Mouse (Mus musculus) central nervous system, embryonic 14 days (tissue): ENCODE measurements around the gene Gm8653. TPM values are rescaled to one million over a fixed set of nuclear protein-coding genes. Genes with fewer than 3 reads are reported as not detected.

Source experiments
- polyA plus RNA-seq: library from polyadenylated mRNA; depleted of rRNA; stranded (reverse); fragments of >200 nt; gene quantifications from 2 replicates; pipeline ENCODE4 v1.2.3, GENCODE M21; 2012; rRNA removed

Gene Gm8653
- polyA plus RNA-seq, result not detected in 2 replicates

DNA sequence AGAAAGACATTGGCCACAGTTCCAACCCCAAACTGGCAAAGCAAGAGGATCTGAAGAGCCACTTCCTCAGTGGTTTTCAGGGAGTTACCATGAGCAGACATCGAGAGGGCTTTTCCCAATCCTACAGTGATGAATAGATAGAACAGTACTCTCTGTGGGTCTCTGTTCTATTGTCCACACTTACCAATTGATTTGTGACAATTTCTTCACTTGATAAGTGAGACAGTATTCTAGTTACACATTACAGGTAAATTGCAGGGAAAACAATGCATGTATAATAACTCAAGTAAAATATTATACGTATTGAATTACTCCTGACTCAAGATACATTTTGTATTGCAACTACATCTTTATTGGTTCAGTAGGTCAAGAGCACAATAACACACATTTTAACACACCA, at the start of gene Gm8653:
Gene Gm8653 (minus strand): TSS at position 101 of the 400 bp plus-strand sequence.

DNA sequence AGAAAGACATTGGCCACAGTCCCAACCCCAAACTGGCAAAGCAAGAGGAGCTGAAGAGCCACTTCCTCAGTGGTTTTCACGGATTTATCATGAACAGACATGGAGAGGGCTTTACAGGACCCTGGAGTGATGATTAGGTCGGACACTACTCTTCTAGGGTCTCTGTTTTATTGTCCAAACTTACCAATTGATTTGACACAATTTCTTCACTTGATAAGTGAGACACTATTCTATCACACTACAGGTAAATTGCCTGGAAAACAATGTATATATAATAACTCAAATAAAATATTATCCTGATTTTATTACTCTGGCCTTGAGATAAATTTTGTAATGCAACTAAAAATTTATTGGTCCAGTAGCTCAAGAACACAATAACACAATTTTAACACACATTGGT, 28.3 kb upstream of the Gm8653 start, which contains the start of gene Gm8453:
Gene Gm8453 (minus strand): TSS at position 101 of the 400 bp plus-strand sequence.

DNA sequence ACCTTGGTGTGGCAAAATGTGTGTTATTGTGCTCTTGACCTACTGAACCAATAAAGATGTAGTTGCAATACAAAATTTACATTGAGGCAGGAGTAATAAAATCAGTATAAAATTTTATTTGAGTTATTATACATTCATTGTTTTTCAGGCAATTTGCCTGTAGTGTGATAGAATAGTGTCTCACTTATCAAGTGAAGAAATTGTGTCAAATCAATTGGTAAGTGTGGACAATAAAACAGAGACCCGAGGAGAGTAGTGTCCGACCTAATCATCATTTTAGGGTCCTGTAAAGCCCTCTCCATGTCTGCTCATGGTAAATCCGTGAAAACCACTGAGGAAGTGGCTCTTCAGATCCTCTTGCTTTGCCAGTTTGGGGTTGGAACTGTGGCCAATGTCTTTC, 12.0 kb downstream of the Gm8653 start, which contains the start of gene Vmn1r143:
Gene Vmn1r143 (plus strand): TSS at position 301 of the 400 bp plus-strand sequence.

DNA sequence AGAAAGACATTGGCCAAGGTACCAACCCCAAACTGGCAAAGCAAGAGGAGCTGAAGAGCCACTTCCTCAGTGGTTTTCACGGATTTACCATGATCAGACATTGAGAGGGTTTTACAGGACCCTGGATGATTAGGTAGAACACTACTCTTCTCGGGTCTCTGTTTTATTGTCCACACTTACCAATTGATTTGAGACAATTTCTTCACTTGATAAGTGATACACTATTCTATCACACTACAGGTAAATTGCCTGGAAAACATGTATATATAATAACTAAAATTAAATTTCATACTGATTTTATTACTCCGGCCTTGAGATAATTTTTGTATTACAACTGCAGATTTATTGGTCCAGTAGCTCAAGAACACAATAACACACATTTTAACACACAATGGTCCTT, 37.1 kb downstream of the Gm8653 start, which contains the start of gene Vmn1r142:
Gene Vmn1r142 (minus strand): TSS at position 101 of the 400 bp plus-strand sequence.

Other genes with a start within 250 kb of the Gm8653 start
- gene Vmn1r137, start 206.7 kb downstream of the Gm8653 start, polyA plus RNA-seq, result not detected in 2 replicates
- not detected in 2 replicates for gene Vmn1r138, start 172.4 kb downstream of the Gm8653 start, polyA plus RNA-seq
- gene Gm6176, start 145.0 kb downstream of the Gm8653 start, polyA plus RNA-seq, result not detected in 2 replicates
- not detected in 2 replicates for gene Vmn1r139, start 132.2 kb downstream of the Gm8653 start, polyA plus RNA-seq
- not detected in 2 replicates for gene Gm16451, start 83.0 kb downstream of the Gm8653 start, polyA plus RNA-seq
- not detected in 2 replicates for gene Gm10666, start 66.5 kb downstream of the Gm8653 start, polyA plus RNA-seq
- gene Vmn1r142, start 37.2 kb downstream of the Gm8653 start, polyA plus RNA-seq, result not detected in 2 replicates
- not detected in 2 replicates for gene Vmn1r143, start 11.9 kb downstream of the Gm8653 start, polyA plus RNA-seq
- gene Gm8453, start 28.2 kb upstream of the Gm8653 start, polyA plus RNA-seq, result not detected in 2 replicates
- not detected in 2 replicates for gene Gm4187, start 128.5 kb upstream of the Gm8653 start, polyA plus RNA-seq
- not detected in 2 replicates for gene Gm8660, start 169.8 kb upstream of the Gm8653 start, polyA plus RNA-seq
- gene Vmn1r148, start 212.3 kb upstream of the Gm8653 start, polyA plus RNA-seq, result not detected in 2 replicates
- not detected in 2 replicates for gene Vmn1r149, start 237.0 kb upstream of the Gm8653 start, polyA plus RNA-seq